Mouse (Mus musculus): Measurements from ENCODE around the gene Iqschfp.

Gene Iqschfp

DNA sequence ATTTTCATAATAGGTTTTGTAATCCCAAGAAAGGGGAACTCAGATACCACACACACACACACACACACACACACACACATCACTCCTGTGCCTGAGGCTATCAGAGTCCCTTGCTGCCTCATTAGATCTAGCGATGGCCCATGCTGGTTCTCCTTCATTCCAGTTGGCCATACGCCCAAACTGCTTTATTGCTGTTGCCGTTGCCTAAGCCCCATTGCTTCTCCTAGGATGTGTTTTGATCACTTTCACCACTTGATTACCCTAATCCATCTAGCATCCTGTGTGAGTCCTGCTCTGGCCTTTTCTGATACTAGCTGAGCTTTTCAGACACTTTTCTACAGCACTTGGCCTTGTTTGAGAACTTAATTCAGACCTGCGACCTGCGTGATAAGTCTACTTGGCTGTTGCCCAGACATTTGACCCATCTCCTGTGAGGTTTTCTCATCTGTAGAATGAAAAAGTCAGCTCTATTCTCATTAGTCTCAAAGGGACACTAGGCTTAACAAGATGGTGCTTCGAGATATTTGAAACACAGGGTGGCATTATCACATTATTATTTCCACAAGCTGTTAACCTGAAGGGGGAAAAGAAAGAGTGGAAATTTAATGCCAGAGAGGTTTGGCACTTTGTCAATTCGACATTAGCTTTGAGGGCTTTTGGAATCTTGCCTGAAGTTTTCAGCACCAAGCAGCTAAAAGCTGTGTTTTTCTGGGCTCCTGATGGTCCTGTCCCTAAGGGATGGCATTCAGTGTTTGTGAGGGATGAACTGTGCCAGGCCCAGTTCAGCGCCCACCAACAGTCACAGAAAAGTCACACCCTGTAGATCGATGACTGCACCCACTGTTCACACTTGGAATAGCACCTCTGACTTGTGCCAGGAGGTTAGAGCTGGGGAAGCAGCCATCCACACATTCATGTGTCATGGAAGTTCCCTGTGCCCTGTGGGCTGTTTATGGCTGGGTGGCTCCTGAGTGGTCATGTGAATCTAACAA lies 179.7 kb downstream of the Iqschfp start:
- peak; percentile 60 for DNase-seq (ENCODE audit: low read depth, low spot score)

DNA sequence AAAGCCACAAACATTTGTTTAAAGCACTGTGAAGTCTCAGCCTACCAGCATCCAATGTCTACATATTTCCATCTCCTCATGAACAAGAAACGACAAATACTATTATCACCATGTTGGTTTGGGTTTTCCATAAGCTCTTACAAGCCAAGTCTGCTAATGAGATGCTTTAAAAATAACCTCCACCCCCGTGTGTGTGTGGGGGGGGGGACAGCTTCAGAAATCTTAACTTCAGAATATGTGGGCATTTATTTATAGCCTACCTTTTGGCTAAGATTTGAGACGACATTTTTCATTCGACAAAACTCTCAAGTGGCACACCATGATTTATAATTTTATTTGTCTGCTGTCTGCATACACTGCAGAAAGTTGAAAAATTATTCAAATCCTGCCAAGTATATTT lies 185.4 kb downstream of the Iqschfp start:
- DNase-seq (ENCODE audit: low read depth, low spot score), result peak; percentile 45

DNA sequence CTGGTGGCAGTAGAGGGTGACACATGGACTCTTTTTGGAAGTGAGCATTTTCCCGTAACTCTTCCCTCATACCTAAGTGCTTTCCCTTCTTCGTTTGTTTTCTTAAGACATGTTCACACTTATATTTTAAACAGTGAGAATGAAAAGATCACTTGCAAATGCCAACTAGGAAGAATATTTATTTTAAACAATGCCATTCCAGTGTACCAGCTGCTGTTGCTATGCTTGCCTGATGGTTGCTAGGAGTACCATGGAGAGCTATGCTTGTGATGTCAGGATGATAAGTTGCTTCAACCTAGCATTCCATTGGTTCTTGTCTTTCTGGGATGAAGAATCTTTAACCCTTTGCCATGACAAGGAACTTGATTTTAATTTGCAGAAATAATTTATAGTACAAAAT lies 193.0 kb downstream of the Iqschfp start:
- DNase-seq (ENCODE audit: low read depth, low spot score), result peak; percentile 57

DNA sequence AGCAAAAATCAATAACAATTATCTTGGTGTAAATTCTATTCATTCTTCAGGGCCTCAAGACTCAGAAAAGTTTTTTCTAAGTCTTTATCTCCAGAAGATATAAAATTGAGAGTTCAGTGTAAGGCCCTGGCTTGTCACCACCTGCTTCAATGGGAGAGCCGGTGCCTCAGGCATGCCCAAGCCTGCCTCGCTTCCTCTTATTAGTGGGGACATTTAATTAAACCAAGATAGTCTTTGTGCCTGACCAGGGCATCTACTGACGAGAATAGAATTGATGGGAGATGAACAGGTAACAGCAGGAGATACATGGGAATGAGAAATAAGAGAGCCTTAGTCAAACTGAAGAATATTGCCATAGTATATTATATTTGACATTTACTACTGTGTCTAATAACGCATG lies 200.1 kb downstream of the Iqschfp start:
- DNase-seq (ENCODE audit: low read depth, low spot score), result no peak

DNA sequence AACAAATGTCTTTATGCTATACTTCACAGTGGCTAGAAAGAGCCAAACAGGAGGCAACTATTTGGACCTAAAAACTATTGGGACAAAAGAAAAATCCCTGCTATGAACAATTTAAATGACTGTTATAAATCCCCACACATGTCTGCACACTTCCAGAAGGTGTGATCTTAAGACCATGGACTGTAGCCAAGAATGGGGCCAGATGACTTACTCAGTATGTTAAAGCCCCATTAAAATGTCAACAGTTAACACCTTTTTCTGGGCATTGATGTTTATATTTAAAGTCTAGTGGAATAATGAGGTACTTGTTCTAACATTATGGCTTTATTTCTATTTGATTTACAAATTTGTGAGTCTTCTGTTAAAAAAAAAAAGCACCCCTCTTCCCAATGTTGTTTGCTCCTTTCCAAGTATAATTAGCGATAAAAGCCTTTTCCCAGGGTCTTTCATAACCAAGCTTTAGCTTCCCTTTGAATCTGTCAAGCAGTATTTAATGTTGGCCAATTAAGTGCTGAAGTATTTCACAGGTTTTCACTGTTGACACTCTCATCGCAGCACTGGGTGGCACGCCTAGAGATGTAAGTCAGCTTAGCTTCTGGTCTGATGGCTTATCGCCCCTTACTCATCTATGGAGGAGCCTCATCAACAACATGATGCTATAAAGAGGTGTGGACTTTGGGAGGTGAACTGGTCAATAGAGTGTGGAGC lies 204.8 kb downstream of the Iqschfp start:
- peak; percentile 33 for DNase-seq (ENCODE audit: low read depth, low spot score)

DNA sequence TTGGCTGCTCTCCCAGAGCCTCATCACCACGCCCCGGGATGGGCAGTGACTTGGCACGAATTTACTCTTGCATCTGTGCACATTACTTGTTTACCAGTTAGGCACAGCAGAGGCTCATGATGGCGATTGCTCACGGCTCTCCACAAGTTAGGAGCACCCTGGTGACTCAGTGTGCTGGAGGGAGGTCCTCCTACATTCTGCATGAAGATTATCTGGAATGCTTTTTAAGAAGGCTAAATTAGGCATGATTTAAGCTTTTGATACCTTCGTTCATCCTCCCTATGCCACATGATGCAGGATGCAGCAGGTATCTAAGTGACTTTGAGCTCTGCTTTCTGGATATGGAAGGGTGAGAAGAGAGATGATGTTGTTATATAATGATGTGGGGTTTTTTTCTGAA lies 207.5 kb downstream of the Iqschfp start:
- DNase-seq (ENCODE audit: low read depth, low spot score), result peak; percentile 55

DNA sequence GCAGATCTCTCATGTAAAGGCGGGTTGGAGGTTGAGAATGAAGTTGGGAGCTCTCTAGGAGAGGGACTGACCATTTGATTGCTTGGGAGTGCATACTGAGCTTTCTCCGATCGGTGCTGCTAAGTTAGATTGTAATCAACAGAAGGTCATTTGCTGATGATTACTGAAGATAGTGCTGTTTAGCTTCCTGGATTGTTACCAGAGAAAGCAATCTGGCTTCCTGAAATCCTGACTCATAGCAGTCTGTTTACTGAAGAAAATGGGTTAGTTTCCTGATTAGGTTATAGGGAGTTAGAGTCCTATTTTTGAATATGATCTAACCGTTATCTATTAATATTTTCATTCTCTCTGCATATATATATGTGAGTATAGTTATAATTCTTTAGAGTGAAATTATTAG lies 209.3 kb downstream of the Iqschfp start:
- DNase-seq (ENCODE audit: low read depth, low spot score), result peak; percentile 62

DNA sequence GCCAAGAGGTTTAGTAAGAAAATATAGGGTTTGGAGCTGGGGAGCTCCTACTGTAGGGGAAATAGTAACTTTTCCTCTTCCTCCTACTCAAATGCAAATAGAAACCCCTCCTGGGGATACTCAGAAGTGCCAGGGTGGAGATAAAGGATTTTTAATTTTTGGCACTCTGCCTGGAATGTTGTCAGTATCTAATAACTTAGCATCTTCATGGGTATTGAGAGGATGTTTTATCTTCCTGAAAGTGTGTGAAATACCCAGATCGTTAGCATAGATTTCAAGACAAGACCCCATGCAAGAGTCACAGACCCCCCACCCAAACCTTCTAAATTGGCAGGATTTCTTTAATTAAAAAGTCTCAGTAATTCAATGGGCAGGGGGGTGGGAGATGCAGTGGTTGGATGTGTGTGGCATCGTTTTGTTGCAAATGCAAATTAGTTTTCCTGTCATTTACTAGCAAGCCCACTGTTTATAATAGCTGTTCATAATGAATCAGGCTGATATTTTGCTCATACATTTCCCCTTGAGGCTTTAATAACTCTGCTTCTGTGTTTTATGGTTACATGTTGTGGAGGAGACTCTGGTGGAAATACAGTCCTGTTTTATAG lies 213.2 kb downstream of the Iqschfp start:
- no peak for DNase-seq (ENCODE audit: low read depth, low spot score)

DNA sequence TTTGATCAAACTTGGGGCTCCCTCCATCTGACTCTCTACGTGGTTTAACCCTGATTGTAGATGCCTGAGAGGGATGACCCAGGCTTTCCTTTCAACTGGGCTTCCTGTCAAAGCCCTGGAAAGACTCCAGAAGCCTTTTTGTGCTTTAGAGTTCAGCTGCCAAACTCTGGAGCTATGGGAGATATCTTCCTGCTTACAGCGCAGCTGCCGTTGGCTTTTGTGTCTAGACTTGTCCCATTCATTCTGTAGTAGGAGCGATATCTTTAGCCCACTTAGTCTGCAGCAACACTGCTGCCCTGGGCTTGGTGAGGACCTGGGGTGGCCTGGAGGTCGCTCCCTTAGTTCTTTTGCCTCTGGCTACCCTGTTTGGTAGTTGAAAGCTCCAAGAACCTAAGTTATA lies 229.3 kb downstream of the Iqschfp start:
- DNase-seq (ENCODE audit: low read depth, low spot score), result no peak

DNA sequence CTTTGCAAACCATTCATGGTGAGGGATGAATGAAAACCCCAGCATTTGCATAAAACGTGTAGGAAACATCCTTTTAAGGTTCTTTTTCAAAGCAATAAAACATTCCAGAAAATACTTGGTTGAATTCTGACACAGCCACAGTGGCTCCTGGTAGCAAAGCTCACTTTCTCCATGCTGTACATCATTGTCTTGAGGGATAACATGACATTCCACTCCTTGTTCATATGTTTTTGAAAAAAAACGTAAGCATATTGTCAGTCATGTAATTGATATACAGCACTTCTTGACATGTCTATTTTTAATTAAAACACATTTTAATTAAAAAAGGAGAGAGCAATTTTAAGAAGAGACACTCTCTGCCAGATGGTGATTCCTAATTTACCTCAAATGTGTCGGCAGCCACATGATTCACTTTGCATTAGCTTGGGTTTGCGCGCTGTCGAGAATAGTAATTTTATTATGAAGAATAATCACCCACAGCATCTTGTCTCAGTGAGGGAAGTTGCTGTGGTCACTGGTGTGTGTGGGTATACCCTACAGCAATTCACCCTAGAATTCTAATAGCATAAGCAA lies 234.3 kb downstream of the Iqschfp start:
- DNase-seq (ENCODE audit: low read depth, low spot score), result peak; percentile 44

DNA sequence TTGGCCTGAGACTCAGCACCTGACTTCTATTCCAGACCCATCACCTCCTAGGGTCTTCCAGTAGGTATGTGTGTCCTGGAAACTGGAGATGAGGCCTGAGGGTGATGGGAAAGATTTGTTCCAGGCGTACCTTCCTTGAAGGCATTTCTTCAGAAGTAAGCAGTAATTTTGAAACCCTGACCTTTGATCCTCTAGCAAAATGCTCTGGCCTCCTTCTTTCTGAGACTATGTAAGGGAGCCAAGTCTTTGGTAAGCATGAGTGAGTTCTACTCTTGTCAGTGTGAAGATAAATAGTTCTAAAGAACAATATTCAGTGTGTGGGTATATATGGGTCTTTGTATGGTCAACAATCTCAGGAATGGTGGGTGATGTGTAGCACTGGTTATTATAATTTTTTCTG lies 238.4 kb downstream of the Iqschfp start:
- no peak for DNase-seq (ENCODE audit: low read depth, low spot score)

DNA sequence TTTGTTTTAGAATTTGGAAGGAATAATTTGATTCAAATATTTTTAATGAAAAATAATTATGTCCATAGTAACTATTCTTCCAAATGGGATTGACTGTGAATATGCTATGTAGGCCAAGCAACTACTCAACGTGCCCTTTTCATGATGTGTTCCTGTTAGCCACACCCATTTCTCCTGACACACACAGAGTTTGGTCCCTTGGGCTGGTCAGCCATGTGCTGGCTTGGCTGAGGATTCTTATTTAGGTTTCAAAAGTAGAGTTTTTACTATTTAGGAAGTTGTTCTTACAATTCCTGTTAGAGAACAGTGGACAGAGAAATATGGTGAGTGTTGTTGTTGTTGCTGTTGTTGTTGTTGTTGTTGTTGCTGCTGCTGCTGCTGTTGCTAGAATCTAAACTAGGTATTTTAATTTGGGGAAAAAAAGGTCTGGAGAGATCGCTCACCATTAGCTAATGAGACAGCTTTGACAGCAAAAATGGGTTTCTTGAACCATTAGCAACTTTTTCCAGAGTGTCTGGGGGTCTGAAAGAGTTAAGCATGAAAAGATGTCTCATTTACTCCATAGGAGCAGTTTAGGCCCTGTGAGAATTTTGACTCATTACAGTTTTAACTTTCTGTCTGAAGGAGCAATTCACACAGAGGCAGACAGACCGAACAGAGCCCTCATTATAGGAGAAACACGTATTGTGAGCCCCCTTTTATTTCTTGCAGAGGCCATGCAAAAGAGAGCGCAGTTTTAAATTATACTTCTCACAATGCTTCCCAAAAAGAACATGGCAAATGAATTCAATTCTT lies 247.0 kb downstream of the Iqschfp start:
- DNase-seq (ENCODE audit: low read depth, low spot score), result no peak

DNA sequence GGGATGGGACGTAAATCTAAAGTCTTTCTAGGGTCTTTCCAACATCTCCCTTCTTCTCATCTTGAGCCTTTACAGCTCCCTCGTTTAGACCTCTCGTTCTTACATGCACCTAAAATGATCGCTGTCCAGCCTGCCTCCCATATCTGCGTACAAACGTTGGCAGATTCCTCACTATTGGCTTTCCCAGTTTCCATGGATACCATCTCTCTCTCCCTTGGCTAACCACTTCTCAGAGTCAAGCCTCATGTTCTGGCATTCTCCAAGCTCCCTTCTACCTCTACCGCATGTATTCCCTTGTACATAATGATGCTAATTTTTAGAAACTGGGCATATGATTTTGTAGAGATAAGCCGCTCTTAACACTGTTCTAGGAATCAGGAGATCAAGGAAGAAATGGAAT lies 258.7 kb downstream of the Iqschfp start:
- DNase-seq (ENCODE audit: low read depth, low spot score), result peak; percentile 67

DNA sequence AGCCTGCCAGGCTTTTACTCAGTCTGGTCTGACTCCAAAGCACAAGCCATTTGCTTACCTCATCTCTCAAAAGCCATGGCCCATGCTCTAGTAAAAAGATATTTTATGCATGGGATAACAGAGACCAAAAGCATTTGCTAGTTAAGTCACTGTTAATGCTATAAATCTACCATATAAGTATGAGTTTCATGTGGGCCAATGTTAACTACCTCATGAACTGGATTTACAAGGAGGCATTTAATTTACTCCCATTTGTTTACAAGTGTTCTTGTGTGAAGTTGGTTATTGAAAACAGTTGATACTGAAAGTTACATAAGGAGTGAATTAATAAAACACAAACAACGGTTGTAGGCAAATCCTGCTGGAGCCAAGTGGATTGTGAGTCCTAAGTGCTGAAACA lies 268.1 kb downstream of the Iqschfp start:
- DNase-seq (ENCODE audit: low read depth, low spot score), result no peak

DNA sequence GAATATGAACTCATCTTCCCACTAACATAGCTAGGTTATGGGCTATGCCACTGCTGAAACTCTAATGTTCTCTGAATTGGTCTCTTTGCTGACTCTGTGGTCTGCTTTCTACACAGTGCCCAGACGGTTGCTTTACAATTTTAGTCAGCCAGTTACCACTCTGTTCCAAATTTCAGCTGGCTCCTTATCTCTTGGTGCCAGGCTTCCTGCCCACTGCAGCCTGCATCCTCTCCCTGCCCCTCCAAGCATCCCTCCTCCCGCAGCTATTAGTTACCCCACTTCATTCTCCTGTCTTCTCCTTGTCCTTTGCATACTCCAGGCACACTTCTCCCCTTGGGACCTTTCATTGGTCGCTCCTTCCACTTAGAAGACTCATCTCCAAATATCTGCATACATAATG lies 268.7 kb downstream of the Iqschfp start:
- no peak for DNase-seq (ENCODE audit: low read depth, low spot score)

DNA sequence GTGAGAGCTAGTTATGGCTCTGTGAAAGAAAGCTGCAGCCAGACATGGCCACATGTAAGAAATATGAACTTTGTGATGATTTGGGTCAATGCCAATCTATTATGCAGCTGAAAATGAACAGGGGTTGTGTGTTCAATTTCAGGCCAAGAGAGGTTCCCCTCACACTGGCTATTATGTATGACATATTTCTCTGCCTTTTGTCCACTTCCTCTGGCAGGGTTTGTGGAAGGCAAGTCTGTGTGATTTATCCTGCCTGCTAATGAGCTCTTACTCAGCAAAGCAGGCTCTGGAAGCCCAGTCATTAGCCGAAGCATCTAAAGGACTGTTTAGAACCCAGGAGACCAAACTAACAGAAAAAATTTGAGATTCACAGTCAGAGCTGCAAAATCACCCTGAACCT lies 286.2 kb downstream of the Iqschfp start:
- DNase-seq (ENCODE audit: low read depth, low spot score), result no peak

DNA sequence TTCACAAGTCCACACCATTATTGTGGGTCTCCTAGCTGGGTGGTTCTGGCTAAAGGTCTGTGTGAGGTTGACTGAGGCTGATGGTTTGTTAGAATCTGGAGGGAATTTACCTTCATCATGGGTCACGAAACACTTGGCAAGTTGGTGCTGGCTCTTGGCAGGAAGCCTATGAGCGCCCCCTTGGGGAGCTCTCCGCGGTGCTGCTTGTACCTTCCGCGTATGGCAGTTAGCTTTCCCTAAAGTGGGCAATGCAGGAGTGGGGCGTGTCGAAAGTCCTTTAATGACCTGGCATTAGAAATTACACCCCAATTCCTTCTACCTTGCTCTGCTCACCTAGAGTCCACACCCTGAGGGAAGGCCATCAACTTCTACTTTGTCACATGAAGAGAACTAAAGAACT lies 295.4 kb downstream of the Iqschfp start:
- no peak for DNase-seq (ENCODE audit: low read depth, low spot score)

DNA sequence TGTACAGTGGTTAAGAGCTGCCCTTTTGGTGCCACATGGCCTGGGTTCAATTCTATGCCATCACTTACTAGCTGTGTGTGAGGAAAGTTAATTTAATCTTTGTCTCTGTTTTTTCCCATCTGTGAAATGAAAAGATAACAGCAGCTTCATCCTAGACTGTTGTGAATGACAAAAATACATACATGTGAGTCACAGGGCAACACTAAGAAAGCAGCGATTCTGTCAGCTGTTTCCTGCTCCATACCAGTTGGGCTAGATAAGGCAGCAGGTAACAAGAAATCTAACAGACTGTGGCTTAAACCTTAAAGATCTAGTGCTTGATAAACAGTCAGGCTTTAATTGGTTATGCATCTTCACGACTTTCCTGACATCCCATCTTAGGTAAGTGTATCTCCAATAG lies 297.1 kb downstream of the Iqschfp start:
- DNase-seq (ENCODE audit: low read depth, low spot score), result peak; percentile 54

DNA sequence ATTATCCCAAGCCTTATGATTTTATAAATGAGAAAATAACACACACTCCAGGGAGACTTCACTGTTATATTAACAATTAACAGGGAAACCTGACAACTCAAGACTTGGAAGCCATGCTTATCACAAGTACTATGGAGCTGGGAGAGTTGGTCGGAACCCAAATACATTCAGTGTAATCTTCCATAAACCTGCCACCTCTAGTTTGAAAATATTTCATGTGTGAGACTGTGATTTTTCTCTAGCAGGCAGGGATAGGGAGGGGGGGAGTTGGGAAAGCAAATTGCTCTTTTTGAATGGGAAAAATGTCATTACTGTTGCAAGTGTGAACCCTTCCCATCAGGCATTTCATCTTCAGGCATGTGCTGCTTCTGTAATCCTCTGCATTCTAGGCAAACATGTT lies 304.9 kb downstream of the Iqschfp start:
- DNase-seq (ENCODE audit: low read depth, low spot score), result peak; percentile 15

DNA sequence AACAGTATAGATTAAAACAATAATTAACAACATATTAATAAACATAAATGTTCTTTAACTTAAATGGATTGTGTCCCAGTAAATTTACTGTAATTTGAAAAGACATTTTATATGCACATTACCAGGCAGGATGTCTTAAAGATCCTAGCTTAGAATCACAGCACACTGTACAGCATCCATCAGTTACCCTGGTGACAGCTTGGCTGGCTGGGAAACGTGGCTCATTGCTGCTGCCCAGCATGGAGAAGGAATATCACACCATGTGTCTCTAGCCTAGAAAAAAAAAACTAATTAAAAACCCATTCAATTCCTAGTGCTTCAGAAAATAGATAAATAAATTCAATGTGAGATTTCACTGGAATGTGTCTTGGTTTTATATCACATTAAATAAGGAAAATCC lies 309.2 kb downstream of the Iqschfp start:
- peak; percentile 42 for DNase-seq (ENCODE audit: low read depth, low spot score)

DNA sequence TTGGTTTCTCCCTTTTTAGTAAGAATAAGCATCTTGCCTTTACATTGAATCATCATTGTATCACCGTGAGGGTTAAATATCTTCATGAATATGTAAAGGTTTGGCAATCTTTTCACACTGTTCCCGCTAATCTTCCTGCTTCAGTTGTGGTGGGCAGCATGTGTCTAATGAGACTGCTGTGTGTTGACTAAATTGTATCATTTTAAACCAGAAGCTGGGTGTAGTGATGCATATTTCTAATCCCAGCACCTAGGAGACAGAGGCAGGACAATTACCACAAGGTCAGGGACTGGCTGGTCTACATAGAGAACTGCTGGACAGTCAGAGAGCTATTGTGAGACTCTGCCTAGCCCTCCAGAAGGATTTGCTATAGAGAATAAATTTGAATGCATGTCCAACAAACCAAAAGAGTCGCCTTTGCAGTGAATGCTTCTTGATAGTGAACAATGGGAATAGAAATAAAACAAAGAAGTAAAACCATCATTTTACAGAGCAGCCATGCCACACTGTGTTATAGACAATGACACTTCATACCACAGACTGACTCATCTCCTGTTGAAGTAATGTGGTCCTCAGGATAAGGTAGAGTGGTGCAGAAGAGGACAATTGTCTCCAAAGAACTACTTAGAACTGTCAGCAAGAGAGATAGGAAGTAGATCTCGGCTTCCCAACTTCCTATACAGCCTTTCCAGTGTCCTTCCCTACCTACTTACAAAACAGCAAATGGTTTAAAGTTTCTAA lies 310.3 kb downstream of the Iqschfp start:
- no peak for DNase-seq (ENCODE audit: low read depth, low spot score)
